Mouse (Mus musculus) frontal cortex, adult 2 months (tissue): ENCODE measurements around the gene Mogat2. TPM values are rescaled to one million over a fixed set of nuclear protein-coding genes. Genes with fewer than 3 reads are reported as not detected.
A peak's percentile ranks its signal among the peaks of the same experiment; 100 is the strongest.

Experiments used
- DNase-seq, 2 experiments: peaks; one replicate each; pipeline ENCODE4 v3.0.0; 2022; ENCODE audit warnings: low spot score in 1 of 2; ENCODE audit errors: extremely low spot score in 1 of 2
- polyA plus RNA-seq: library from polyadenylated mRNA; depleted of rRNA; stranded (reverse); fragments of >200 nt; gene quantifications from 2 replicates; pipeline ENCODE4 v1.2.3, GENCODE M21; 2012

Gene Mogat2
- polyA plus RNA-seq, 1 experiment: 0.04 TPM

DNA sequence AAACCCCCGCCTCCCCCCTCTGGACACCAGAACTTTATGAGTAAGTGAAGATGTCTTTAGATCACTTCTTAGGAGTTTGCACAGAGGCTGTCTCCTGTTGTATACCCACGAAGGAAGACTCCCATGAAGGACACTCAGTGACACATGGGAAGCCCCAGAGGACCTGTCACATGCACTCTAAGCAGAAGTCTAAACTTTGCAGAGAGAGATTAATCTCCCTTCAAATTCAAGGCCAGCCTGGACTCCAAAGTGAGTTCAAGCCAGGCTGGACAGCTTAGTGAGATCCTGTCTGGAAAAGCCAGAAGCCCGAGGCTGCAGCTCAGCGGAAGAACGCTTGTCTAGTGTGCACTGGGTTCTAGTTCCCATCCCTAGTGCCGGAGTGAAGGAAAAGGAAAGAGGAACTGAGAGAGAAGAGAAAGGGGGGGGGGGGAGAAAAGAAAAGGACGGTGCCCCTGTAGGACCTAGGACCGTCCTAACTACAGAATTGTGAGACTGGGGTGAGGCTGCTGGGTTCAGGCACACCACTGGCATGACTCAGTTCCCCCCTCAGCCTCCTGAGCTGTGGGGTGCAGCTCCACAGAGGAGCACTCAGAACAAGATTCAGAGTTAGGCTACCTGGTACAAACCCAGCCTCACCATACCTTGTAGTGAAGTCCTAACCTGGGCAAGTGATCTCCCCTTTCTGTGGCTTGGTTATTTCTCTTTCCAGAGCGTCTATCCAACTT is 38.8 kb downstream of the Mogat2 start:
- DNase-seq: no peak

DNA sequence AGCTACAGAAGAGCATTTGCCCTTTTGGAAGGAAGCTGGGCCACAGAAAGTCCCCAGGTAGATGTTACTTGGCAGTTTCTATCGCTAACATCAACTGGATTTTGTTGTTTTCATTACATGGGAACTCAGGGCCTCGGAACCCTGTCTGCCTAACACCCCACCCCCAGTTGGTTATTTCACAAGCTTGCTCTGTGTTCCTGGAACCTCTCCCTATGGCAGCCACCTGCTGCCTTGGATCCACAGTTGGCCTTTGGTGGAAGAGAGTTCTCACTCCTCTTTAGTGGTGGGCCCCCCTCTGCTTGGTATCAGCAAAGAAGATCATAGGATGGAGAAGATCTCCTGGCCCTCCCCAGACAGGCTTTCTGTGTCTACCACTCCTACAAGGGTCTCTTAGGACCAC is 39.6 kb downstream of the Mogat2 start:
- DNase-seq: no peak

DNA sequence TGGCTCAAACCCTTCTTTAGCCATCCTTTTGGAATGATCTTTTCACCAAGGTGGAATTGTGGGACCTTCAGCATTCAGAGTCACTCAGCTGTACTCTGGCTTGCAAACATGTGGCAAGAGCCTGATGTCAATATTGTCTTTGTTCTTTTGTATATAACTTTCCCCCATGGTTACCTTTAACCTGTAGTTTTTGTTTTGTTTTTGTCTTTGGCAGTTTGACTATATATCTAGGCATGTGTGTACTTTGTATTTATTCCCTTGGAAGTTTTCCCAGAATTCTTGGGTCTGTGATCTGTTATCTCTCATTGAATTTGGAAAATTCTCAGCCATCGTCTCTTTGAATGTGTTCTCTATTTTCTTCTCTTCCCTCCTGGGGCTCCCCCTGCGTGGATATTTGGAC is 43.9 kb downstream of the Mogat2 start:
- no peak for DNase-seq

DNA sequence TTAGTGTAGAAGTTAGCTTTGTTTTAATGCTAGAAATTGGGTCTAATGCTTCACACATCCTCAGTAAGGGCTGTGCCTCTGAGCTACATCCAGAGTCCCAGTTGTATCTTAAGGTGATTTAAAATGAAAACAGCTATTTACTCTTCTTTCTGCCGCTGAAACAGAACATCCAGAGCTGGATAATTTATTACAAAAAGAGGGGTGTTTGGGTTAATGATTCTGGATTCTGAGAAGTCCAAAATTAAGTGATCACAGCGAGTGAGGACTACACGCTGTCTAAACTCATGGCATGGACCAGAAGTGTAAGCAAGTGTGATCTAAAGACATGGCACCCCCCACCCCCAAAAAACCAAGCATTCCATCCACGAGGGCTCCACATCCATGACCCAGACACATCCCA is 44.5 kb downstream of the Mogat2 start:
- no peak for DNase-seq

DNA sequence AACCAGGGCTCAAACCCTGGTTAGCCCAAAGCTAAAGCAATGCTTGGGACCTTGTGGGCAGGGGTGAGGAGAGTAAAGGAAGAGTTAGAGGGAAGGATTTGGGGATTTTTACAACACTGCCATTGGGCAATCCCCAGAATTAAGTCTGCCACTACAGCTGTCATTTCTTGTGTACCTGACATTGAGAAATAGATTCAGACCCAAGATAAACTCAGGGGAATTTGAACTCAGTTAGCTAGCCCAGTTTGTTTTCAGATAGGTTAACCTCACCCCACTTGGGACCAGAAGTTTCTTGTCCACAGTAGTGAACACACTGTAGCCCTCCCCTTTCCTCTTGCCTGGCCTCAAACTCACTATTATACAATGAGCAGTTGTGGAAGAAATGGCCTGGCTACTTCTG is 47.0 kb downstream of the Mogat2 start:
- DNase-seq: no peak

DNA sequence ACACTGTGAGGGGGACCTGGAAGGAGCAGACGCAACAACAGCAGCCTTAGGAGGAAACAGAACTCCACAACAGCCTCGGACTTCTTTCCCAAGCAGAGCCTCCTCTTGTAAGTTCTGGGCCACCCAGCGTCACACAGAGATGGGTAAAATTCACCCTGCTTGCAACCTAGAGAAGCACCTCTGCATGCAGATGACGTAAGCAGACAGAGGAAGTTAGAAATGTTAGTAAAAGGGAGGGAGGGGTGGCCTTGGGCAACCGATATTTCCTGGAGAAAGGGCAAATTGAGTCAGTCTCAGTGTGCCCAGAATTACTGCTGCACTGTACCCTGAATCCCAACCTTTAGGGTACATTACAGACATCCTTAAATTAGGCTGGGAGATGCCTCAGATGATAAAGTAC is 48.5 kb downstream of the Mogat2 start:
- DNase-seq: no peak

DNA sequence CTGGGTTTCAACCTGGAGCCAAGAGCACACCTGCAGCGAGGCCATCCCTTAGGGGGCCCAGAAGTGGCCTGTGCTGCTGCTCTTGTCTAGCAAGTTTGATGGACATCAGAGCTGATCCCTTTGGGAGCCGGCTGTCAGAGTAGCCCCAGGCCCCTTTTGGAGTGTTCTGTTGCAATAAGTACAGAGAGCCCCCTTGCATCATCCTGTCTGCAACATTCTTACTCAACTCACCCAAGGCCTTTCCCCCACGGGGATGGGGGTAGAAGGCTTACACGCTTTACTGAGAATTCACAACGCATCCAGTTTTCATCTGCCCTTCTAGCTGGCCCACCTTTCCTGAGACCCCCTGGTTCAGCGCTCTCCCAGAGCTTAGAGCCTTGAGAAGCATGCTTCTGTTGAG is 49.8 kb downstream of the Mogat2 start:
- no peak for DNase-seq

DNA sequence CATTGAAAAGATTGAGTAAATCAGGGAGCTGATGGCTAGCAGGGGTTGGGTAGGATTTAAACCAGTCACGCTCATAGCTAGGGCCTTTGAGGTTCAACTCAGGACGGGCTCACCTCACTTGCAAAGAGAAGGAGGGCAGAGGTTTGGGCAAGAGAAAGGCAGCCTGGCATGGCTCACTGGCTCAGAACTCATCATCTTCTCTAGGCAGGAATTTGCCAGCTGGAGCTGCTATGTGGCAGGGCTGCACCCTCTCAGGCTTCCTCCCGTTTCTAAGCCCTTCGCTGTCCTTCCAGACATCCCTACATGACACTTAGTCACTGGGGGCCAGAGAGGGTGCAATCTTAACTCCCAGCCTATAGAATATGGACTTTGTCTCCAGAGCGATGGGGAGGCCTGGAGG is 51.0 kb downstream of the Mogat2 start:
- DNase-seq: no peak

DNA sequence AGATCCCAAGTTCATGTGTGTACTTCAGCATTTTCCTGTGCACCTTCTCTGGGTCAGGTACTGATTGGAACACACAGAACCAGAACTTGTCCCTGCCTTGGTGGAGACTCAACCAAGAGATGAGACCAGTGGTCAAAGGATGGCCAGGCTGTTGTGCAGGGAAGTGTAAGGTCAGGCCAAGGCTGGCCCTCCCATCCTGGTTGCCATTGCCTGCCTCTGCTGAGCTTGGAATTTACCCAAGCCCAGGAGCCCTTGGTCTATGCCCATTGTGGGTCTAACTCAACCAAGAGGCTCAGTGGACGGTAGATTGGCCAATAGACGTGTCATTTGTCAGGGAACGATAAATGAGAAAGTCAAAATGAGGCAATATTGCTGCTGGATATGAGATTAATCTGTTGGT is 53.0 kb downstream of the Mogat2 start:
- no peak for DNase-seq

DNA sequence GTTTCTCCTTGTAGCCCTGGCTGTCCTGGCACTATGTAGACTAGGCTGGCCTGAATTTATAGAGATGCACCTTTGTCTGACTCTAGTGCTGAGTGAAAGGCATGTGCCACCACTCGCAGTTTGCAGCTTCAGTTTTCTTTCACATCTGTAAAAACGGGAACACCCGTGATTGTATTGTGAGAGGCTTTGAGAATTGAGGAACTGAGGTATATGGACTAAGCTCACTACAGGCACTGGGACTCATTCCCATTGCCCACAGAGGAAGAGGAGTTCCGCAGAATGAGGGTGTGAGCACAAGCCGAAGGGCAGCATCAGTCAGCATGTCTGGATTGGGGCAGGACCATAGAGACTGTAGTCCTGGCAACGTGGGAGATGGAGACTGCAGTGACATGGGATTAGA is 54.7 kb downstream of the Mogat2 start:
- no peak for DNase-seq

DNA sequence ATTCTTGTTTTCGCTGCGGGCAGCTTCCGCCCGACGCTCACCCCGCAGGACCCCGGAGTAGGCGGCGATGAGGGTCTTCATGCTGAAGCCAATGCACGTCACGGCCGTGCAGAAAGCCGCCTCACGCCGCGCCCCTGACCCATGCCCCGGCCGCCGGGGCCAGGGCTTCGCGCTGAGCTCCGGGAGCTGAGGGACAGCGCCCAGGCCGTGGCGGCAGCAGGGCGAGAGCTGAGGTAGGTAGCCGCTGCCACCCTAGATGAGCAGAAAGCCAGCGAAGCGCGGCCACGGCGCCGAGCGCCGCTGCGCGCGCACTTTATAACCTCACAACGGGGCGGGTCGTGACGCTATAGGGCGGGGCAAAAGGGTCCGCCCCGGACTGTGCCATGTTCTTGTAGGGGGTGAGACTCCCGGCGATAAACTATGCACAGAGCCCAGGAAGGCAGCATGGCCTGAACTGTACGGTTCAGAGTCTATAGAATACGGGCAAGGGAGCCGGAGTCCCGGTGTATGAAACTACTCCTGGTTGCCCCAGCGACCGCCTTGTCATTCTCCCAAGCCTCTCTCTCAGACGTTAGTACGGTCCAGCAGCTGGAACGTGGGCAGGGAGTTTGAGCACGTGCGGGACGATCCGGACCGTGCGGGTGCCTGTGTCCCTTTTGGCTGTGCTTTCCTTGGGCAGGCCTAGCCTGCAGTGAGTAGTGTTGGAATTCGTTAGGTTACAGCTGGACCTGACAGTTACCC is 55.8 kb downstream of the Mogat2 start, which contains the start of gene Dgat2:
TSS of gene Dgat2 (minus strand) at position 288 of the 741 bp plus-strand sequence.
- DNase-seq: peak; percentile 74 to 93

DNA sequence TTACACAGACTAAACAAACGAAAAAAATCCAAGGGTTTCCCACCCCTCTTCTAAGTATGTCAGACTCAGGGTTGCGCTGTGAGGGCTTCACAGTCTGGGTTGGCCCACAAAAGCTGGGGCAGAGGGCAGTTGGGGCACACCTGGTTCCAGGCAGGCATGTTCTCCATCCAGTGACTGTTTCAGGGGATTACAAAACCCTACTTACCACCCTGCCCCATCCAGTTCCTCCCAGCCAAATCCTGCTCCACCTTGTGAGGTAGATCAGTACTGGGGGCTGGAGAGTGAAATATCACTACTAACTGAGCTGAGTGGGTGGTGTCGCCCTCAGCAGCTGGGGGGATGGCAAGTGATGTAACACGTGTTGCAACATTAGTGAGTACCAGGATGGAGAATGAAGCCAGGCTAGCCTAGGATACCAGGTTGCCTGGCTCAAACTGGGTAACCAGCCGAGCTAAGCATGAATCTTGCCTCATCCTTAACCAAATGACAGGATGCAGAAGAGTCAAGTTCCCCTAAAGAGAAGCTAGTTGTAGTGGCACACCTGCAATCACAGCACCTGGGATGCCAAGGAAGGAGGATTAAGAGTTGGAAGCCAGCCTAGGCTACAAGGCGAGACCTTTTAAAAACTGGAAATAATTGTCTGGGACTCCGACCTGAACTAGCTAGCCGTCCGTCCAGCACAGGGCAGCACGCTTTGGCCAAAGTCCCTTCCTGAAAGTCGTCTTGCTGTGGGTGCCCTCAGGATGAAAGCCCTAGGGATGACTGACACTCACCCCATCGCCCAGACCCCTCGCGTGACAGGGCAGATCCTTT is 56.6 kb downstream of the Mogat2 start:
- peak in 1 of 2 experiments; percentile 59 for DNase-seq

DNA sequence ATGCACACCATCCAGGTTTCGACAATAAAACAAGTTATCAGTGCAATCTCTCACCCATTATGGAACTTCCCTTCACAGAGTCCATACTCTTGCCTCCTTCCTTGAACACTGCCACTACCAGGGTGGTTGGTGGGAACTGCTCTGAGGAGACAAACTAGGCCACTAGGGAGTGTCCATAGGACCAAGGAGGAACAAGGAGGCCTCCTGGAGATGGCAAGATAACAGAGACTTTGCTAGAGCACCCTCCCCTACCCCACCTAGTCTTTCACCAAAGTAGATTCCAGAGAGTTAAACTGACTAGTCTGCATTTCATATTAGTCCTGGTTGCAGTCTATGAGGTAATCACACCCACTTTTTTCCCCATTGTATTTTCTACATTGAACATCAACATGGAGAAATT is 58.3 kb downstream of the Mogat2 start:
- DNase-seq: no peak

DNA sequence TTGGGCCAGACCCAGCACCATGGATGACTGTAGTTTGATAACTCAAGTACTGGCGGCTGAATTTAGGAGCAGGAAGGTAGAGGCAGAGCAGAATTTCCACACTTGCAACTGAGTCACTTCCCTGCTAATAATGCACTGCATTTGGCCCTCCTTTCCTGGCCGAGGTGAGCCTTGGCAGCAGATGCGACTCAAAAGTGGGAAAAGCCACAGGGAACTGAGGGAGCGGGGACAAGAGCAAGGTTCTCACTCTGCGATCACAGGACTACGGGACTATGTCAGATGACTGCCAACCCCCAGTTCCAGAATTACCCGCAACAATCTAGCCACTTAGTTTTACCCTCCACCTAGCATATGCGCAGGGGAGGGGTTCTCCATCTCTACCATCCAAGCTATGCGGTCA is 59.1 kb downstream of the Mogat2 start:
- DNase-seq: no peak

DNA sequence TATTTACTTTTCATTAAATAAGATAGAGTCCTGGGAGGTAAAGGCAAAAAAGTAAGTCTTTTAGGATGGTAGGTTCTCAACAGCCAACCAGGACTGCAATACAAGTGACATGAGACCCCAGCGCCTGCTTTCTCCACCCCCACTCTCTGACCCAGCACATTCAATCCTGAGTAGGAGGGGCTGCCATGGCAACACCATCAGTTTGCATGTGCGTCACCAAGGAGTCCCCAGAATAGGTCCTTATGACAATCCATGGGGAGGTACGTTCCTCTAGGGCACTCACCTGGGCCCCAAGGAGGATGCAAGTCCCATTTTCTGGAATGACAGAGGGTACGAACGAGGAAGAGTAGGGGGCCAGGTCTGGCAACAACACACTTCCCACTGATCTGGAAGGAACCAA is 61.0 kb downstream of the Mogat2 start:
- peak in 1 of 2 experiments; percentile 56 for DNase-seq

DNA sequence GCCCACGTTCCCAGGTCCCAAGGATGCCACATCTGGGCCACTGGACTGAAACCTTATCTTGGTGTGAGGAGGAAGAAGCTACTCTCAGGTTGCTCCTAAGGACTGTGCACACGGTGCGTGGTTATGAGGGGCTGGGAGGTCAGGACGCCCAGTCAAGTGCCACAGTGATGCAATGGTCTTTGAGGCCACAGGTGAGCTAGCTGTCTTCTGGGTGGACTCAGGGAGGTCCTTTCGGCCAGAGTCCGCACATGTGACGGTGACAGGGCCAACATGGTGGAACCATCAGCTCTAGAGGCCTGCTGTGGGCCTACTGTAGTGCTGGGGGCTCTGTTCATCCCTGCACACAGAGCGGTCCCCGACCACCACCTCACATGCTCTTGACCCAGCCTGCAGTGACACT is 62.8 kb downstream of the Mogat2 start:
- no peak for DNase-seq

DNA sequence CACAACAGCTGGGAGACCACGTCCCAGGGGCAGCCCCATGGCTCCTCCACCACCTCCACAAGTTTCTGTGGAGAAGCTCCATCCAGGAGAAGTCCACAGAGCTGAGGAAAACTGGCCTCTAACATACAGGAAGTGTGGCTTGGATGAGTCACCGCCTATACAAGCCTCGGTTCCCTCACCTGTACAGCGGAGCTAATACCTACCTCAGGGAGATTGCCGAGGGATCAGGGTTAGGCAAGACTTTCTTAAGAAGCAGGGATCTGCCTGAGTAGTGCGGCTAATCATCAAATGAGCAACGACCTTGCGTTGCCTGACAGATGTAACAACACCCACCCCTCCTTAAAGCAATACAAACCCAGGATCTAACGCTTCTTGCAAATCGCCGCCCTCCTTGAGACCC is 63.3 kb downstream of the Mogat2 start:
- no peak for DNase-seq

DNA sequence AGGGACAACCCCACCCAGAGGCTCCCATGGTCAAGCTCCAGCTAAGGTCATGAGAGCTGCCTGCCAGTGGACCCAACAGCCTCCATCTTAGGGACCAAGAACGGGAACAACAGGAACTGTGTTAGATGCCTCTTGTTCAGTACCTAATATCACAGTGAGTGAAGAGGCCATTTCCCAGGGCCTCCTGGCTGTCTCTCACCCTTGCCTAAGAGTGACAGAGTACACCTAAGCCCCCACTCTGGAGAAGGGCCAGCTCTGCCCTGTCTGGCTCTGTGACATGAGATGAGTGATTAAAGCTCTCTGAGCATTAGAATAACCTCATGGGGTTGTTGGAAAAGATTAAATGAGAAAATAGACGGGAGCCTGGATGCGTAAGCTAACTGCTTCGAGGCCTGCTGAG is 64.4 kb downstream of the Mogat2 start:
- DNase-seq: no peak

DNA sequence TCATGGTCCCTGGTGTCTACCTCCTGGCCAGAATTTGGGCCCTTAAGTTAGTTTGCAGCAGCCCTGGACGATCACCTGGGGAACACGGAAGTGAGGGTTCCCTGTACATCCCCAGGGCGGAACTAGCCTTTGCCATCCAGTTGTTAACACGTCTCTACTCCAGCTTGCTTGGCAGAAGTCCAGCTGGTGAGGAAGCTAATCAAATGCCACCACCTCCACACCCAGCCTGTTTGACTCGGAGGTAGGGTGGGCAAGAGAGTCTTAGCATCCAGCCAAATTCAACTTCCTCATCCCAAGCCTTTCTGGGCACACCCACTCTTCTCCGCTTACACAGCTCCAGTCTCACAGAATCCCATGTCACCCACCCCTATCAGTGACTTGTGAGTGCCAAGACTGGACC is 65.5 kb downstream of the Mogat2 start:
- DNase-seq: no peak

DNA sequence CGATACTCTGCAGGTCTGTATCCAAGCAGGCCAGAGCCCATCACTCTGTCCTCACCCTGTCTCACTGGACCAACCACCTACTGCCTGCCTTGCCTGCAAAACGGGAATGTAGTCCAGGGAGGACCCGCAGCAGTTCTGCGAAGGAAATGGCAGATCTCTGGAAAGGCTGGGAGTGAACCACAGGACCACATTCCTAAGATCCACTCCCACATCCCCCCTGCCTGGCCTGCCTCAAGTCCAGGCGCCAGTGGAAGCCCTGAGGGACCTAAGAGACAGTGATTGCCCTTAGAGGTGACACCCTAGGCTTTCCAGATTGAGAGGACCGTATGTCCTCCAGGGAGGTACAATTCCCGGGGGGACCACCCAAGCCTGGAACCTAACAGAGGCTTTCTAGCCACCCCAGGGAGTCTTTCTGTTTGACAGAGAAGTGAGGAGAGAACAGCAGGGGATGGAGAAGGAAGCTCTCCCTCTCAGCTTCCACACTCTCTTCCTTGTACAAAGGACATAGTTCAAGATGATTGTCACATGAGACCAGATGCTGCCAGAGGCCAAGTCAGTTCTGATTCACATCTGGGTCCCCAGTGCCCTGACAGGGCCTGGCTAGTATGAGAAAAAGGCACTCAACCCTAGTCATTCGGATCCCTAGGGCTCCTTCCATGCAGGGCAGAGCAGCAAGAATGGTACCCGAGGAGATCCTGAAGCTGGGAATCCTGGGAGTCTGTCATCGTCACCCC is 66.5 kb downstream of the Mogat2 start:
- DNase-seq: no peak

DNA sequence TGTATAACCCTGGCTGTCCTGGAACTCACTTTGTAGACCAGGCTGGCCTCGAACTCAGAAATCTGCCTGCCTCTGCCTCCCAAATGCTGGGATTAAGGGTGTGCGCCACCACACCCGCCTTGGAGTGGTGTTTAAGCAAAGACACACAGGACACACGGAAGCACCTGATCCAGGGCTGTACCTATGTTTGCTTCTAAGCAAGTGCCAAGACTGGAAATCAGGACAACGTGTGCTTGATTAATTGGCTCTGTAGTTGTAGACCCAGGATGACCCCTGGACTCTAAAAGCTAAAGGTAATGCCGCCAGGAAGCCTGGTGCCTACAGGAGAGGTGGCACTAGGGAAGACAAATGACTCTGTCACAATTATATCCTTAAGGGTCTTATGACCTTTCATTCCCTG is 67.9 kb downstream of the Mogat2 start:
- DNase-seq: no peak
